Mouse (Mus musculus): ENCODE data around the gene Gfra1. TPM values are rescaled to one million over a fixed set of nuclear protein-coding genes. Genes with fewer than 3 reads are reported as not detected.

The Gfra1 gene
- polyA plus RNA-seq, 1 experiment from 2014 or later = 24.0 TPM

DNA sequence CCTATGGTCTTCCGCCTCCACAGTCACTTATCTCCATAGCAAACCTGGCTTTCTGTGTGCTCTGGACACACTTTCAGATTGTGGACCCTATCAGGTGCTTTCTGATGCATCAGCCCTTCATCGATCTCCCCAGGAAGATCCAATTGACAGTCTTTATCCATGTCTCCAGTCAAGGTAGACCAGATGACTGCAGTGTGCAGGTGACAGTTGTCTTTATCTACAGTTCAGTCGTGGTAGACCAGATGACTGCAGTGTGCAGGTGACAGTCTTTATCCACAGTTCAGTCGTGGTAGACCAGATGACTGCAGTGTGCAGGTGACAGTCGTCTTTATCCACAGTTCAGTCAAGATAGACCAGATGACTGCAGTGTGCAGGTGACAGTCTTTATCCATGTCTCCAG, 140.0 kb downstream of the Gfra1 start:
- WGBS = 96% methylated on average over 5 of the region's 5 CpGs
- Histone ChIP-seq H3K36me3 (no peaks in the 10 kb centered on the region), H3K4me2 (no peak overlapping the region)

DNA sequence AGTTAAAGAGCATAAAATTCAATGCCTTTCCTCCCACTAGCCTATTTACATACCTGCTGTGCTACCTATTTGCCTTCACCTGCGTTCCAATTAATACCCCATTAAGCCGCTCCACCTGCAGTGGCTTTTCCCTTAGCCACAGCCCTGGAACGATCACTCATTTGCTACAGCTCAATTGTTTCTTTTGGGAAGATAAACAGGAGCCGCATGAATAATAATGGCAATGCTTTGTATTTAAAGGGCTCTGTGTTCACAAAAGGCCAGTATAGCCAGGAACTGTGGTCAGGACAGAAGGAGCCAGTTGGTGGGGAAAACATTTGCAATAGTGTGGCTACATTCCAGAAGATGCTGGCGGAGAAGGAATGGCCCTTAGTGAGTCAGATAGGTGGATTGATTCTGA, 141.1 kb downstream of the Gfra1 start:
- 89% methylated on average over 5 of the region's 5 CpGs for WGBS
- Histone ChIP-seq H3K36me3 (no peaks in the 10 kb centered on the region), H3K4me3 (no peak overlapping the region), H3K27me3 (peaks cover 5% of the 10 kb centered on the region; the same call in 1 of the 2 replicates), H3K9me3 (peaks cover 14% of the 10 kb centered on the region), H3K27ac (no peak overlapping the region), H3K4me1 (peaks cover 3% of the 10 kb centered on the region; the same call in 1 of the 2 replicates), H3K4me2 (no peak overlapping the region), H3K9ac (no peak overlapping the region)
- ATAC-seq (ENCODE audit: insufficient number of reproducible peaks, insufficient read depth, low FRiP score, low TSS enrichment, low read depth) = no peak

More for the DNA sequence above, 140.0 kb downstream of the Gfra1 start:
- Histone ChIP-seq H3K9me3 (peaks cover 14% of the 10 kb centered on the region), H3K27ac (no peak overlapping the region), H3K4me1 (peaks cover 3% of the 10 kb centered on the region; the same call in 1 of the 2 replicates), H3K27me3 (peaks cover 5% of the 10 kb centered on the region; the same call in 1 of the 2 replicates), H3K4me3 (no peak overlapping the region), H3K9ac (no peak overlapping the region)
- ATAC-seq (ENCODE audit: insufficient number of reproducible peaks, insufficient read depth, low FRiP score, low TSS enrichment, low read depth) = no peak

DNA sequence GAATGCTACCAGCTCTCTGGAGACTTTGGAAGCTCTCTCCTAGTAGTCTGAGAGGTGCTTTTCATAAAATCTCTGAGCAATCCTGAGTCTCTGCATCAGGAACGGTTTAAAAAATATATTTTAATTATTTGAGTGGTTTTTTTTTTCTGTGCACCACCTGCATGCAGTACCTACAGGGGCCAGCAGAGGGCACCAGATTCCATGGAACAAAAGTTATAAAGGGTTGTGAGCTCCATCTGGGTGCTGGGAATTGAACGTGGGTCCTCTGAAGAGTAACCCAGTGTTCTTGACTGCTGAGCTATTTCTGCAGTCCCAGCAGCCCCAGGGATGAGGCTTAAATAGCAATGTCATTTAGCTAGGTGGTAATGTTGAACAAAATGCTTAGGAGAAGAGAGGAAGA, 141.9 kb downstream of the Gfra1 start:
- H3K4me1 ChIP-seq = peaks cover 3% of the 10 kb centered on the region; the same call in 1 of the 2 replicates
- H3K4me3 ChIP-seq = no peak overlapping the region
- H3K36me3 ChIP-seq = no peaks in the 10 kb centered on the region
- ATAC-seq (ENCODE audit: insufficient number of reproducible peaks, insufficient read depth, low FRiP score, low TSS enrichment, low read depth) = no peak
- H3K27ac ChIP-seq = no peak overlapping the region
- 87% methylated on average over 2 of the region's 2 CpGs for WGBS
- H3K27me3 ChIP-seq = peaks cover 5% of the 10 kb centered on the region; the same call in 1 of the 2 replicates
- no peak overlapping the region for H3K4me2 ChIP-seq
- peaks cover 14% of the 10 kb centered on the region for H3K9me3 ChIP-seq
- H3K9ac ChIP-seq = no peak overlapping the region

DNA sequence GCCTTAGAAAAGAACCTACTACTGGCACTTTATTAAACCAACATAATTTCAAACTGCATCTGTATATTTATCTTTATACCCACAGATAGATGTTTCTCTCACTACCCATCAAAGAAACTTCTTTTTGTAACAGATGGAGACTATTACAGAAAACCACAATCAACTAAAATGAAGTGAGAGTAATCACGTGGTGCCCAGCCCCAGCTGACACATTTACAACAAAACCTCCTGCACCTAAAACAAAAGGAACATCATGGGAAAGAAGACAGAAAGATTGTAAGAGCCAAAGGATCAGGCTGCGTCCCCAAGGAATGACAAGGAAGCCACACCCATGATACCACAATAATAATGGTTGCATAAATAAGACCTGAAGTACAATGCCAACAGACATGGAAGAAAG, 143.2 kb downstream of the Gfra1 start:
- no peak for ATAC-seq (ENCODE audit: insufficient number of reproducible peaks, insufficient read depth, low FRiP score, low TSS enrichment, low read depth)
- 64% methylated on average over 2 of the region's 2 CpGs for WGBS
- Histone ChIP-seq H3K27ac (no peak overlapping the region), H3K4me3 (no peak overlapping the region), H3K36me3 (no peaks in the 10 kb centered on the region), H3K9ac (no peak overlapping the region), H3K9me3 (peaks cover 14% of the 10 kb centered on the region), H3K27me3 (peaks cover 5% of the 10 kb centered on the region; the same call in 1 of the 2 replicates), H3K4me2 (no peak overlapping the region), H3K4me1 (peaks cover 3% of the 10 kb centered on the region; the same call in 1 of the 2 replicates)

DNA sequence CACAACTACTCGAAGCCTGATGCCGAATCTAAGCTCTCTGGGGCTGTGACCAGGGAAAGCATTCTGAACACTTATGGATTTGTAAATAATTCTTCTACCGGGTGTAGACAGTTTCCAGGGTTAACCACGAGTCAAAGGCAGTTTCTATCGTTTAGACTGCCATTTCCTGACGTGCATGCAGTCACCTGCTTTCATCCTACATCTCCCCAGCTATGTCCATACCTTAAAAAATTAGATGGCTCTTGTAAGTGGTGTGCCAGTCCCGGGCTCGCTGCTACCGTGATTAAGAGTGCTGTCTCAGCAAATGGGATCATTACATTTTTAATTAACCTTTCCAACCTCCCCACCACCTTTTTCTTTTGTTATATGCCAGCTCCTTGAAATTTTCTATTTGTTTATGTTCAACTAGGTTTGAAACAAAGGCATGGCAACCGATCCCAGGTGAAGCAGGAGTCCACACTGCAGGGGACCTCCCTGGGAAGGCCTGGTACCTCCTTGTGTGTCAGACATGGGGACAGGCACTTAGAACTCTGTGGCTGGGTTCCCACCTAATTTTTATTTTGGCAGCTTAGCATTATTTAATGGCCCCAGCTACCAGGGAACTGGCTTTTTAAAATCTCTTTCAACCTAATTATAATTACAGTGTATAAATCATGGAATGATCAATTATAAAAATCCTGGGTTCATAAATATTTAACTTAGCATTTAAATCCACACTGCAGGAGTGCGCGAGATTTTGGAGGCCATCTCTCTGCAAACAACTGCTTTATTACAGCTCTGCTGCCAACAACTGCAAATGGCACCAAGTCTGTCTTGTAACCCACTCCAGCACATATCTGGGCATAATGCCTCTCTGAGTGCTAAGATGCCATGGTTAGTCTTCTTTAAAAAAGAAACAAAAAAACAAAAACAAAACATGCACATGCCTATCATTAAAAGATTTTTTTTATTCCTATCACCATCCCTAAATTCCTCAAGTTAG, 145.1 kb downstream of the Gfra1 start:
- H3K4me2 ChIP-seq = no peak overlapping the region
- peaks cover 13% of the 10 kb centered on the region for H3K9me3 ChIP-seq
- no peak overlapping the region for H3K9ac ChIP-seq
- no peaks in the 10 kb centered on the region for H3K36me3 ChIP-seq
- no peaks in the 10 kb centered on the region for H3K4me1 ChIP-seq
- H3K27me3 ChIP-seq = no peaks in the 10 kb centered on the region; the same call in 1 of the 2 replicates
- ATAC-seq (ENCODE audit: insufficient number of reproducible peaks, insufficient read depth, low FRiP score, low TSS enrichment, low read depth) = no peak
- 59% methylated on average over 12 of the region's 12 CpGs for WGBS
- no peak overlapping the region for H3K4me3 ChIP-seq
- no peak overlapping the region for H3K27ac ChIP-seq

DNA sequence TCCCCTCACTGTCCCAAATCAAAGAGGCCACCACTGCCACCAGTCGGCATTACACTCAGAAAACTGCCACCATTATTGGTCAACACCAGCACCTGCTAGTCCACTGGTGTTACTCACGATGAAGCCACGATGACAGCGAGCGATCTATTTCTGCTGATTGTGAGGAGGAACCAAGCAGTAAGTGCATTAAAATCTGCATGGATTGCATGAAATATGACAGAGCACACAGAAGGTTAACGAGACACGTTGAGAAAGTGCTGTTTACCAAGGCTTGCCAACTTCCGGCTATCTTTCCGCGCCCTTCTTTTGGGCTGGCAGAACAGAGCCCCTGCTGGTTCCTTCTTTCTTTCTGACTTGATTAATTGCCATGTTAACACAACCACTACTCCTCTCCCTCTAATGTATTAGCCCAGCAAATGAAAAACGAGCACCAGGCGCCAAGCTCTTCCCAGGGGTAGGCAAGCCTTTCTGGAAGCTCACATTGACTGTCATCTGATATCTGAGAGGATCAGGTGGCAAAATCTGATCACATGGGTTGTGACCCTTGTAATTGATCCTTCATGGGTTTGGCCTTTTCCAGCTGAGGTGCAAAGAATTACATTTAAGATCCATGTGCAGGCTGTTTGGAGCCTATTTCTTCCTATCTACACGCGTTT, 146.0 kb downstream of the Gfra1 start:
- 73% methylated on average over 14 of the region's 14 CpGs for WGBS
- Histone ChIP-seq H3K4me3 (no peak overlapping the region), H3K9ac (no peak overlapping the region), H3K36me3 (no peaks in the 10 kb centered on the region), H3K27ac (no peak overlapping the region), H3K27me3 (no peaks in the 10 kb centered on the region; the same call in 1 of the 2 replicates), H3K4me1 (no peaks in the 10 kb centered on the region), H3K9me3 (peaks cover 13% of the 10 kb centered on the region), H3K4me2 (no peak overlapping the region)
- ATAC-seq (ENCODE audit: insufficient number of reproducible peaks, insufficient read depth, low FRiP score, low TSS enrichment, low read depth) = no peak

DNA sequence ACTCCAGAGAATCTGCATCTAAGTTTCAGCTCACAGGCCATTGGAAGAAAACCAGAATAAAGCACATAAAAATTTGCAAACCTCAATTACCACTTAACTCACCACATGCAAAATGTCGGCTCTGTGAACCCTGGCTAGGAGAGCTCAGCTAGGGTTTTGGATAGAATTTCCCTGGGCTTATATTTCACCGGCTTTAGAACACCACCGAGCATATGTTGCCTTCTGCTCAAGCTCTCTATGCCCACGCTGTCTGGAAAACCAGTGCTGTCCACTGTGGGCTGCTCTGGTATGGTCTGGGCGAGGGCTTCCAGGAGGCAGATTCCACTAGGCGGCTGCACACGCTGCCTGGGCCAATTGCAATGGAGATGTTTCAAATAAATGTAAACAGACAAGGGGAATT, 154.6 kb downstream of the Gfra1 start:
- Histone ChIP-seq H3K27ac (no peak overlapping the region), H3K27me3 (peaks cover 45% of the 10 kb centered on the region), H3K36me3 (no peaks in the 10 kb centered on the region), H3K4me1 (peaks cover 23% of the 10 kb centered on the region), H3K4me3 (no peak overlapping the region), H3K4me2 (no peak overlapping the region), H3K9ac (no peak overlapping the region), H3K9me3 (no peaks in the 10 kb centered on the region)
- no peak for ATAC-seq (ENCODE audit: insufficient number of reproducible peaks, insufficient read depth, low FRiP score, low TSS enrichment, low read depth)
- 44% methylated on average over 7 of the region's 7 CpGs for WGBS

DNA sequence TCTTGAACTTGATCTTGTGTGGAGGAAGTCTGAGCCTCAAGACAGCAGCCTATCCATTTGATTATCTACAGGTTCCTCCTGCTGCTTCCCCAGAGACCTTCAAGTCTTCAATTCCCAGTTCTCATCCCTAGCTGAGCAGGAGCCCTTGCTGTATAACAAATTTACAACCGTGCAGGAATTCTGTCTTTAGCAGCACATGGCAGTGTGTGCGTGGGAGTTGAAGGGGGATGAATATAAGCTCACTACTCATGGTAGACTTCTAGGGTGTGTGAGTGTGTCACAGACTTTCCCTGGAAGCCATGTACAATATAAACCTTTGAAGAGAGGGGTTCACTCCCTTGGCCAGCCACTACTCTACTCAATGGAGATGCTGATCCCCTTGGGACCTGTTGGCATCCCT, 157.8 kb downstream of the Gfra1 start:
- WGBS = 78% methylated on average over 2 of the region's 2 CpGs
- Histone ChIP-seq H3K36me3 (no peaks in the 10 kb centered on the region), H3K4me1 (peaks cover 27% of the 10 kb centered on the region), H3K9me3 (no peaks in the 10 kb centered on the region), H3K4me2 (no peak overlapping the region), H3K9ac (no peak overlapping the region), H3K27ac (no peak overlapping the region), H3K4me3 (no peak overlapping the region), H3K27me3 (peaks cover 53% of the 10 kb centered on the region)
- no peak for ATAC-seq (ENCODE audit: insufficient number of reproducible peaks, insufficient read depth, low FRiP score, low TSS enrichment, low read depth)

DNA sequence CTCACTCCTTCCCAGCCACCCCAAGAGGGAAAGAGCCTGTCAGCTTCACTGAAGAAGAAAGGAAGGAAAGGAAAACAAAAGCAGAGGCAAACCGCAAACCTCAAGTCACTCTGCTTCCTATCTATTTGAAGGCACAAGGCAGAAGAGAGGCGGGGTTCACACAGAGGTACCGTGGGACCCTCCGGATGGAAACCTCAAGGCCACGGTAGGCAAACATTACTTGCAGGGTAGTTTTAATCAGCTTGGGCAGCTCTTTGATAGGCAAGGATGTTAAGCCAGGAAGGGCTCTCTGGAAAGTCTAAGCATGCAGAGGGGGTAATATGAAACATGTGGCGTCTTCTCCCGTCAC, 158.9 kb downstream of the Gfra1 start:
- WGBS = 19% methylated on average over 7 of the region's 7 CpGs
- no peak overlapping the region for H3K4me3 ChIP-seq
- peaks cover 27% of the 10 kb centered on the region for H3K4me1 ChIP-seq
- peaks cover 47% of the 10 kb centered on the region for H3K27me3 ChIP-seq
- ATAC-seq (ENCODE audit: insufficient number of reproducible peaks, insufficient read depth, low FRiP score, low TSS enrichment, low read depth) = no peak
- H3K4me2 ChIP-seq = peak overlapping the region; percentile 26
- H3K27ac ChIP-seq = no peak overlapping the region
- H3K36me3 ChIP-seq = no peaks in the 10 kb centered on the region
- no peaks in the 10 kb centered on the region for H3K9me3 ChIP-seq
- no peak overlapping the region for H3K9ac ChIP-seq

DNA sequence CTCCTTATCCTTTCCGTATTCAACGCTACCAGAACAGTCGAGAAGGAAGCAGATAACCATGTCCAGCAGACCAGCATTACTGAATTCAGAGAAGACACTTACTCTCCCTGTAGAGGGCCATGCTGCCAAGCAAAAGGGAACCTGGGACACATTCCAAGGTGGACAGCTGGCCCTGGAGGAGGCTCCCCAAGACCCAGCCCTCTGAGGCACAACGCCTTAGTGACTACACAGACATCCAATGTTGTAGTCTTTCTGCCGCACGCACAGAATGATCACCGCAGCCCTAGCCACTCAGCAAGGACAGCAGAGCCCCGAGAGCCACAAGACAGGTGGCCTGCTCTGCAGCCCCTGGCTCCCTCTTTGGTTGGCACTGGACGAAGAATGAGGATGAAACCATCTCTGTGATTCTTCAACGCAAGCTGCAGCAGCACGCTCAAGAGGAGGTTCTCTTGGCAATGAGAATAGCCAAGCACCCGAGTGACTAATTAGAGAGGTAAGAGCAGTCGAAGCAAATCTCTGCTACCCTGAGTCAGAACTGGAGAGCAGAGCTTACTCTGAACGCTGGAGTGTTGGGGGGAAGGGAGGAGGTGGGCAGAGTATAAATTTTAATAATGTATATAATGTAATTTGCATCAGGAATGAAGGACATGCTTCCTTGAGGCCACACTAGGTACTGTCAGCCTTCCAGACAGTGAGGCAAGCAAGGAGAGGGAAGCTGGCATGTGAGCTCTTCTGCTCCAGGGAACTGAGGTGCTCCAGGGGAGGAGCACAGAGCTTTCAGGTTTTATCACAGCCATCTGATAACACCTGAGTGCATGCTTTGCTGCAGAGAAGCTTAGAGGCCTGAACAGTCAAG, 159.5 kb downstream of the Gfra1 start:
- no peak overlapping the region for H3K27ac ChIP-seq
- 78% methylated on average over 14 of the region's 14 CpGs for WGBS
- H3K4me3 ChIP-seq = no peak overlapping the region
- no peak overlapping the region for H3K9ac ChIP-seq
- H3K36me3 ChIP-seq = no peaks in the 10 kb centered on the region
- ATAC-seq (ENCODE audit: insufficient number of reproducible peaks, insufficient read depth, low FRiP score, low TSS enrichment, low read depth) = no peak
- peaks cover 47% of the 10 kb centered on the region for H3K27me3 ChIP-seq
- H3K4me1 ChIP-seq = peaks cover 27% of the 10 kb centered on the region
- peak overlapping the region; percentile 26 for H3K4me2 ChIP-seq
- H3K9me3 ChIP-seq = no peaks in the 10 kb centered on the region

DNA sequence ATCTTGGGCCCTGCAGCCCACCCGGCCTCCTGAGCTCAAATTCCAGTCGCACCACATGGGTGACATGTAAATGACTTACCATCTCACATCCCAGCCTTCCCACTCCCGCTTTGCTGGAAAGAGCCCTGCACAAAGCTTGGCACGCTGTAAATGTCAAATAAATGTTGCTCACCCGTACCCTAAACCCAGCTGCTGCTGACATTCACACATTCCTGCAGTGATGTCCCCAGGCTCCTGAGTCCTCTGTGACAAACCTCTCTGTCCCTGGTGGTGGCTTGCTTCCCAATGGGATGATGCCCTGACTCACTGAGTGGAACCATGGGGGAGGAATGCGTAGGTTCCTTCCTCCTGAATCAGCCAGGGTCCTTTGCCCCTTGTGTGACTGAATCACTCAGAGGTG, 167.6 kb downstream of the Gfra1 start:
- no peak overlapping the region for H3K4me2 ChIP-seq
- H3K27ac ChIP-seq = no peak overlapping the region
- no peak overlapping the region for H3K9ac ChIP-seq
- H3K36me3 ChIP-seq = no peaks in the 10 kb centered on the region
- H3K4me3 ChIP-seq = no peak overlapping the region
- no peak for ATAC-seq (ENCODE audit: insufficient number of reproducible peaks, insufficient read depth, low FRiP score, low TSS enrichment, low read depth)
- H3K27me3 ChIP-seq = peaks cover 12% of the 10 kb centered on the region; the same call in 1 of the 2 replicates
- WGBS = 81% methylated on average over 6 of the region's 6 CpGs
- no peaks in the 10 kb centered on the region for H3K4me1 ChIP-seq
- no peaks in the 10 kb centered on the region for H3K9me3 ChIP-seq
